Mouse (Mus musculus) telencephalon, adult 2 months (tissue): ENCODE data around the gene Slc6a18.
"Not testable (repeated sequence)": the region's sequence is repeated elsewhere in the genome, so short reads cannot be mapped to it uniquely, and the experiment has no call there.

ENCODE experiments used
- DNase-seq: peaks from one replicate; pipeline ENCODE4 v3.0.0-alpha.2; 2011; ENCODE audit warnings: low read depth, low spot score

Slc6a18 gene

GRCm38 (mm10) chr13:73677853-73678252 lies at the start of gene Slc6a18:
TSS of gene Slc6a18 (minus strand) at chr13:73678023.
- no peak for DNase-seq

DNA sequence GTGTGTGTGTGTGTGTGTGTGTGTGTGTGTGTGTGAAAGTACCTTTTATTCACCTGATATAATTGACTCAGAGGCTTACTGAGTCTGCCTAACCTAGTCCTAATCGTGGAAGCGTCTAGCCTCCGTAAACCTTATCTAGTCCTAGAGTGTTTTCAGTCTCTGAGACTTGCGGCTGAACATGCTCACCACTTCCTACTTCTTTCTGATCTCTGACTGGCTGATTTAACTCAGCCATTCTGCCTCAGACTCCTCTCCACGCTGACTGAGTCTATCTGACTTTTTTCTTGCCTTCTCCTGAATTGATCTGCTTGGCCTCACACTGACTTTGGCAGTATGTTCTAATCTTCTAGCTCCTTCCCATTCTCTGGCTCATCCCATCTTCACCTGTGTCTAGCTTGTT lies 47.5 kb upstream of the Slc6a18 start:
- DNase-seq: no peak

GRCm38 (mm10) chr13:73723081-73723668 lies 45.4 kb upstream of the Slc6a18 start:
- DNase-seq: peak; percentile 5

- DNase-seq: no peak
Measured at GRCm38 (mm10) chr13:73720241-73720640, 42.4 kb upstream of the Slc6a18 start.

DNA sequence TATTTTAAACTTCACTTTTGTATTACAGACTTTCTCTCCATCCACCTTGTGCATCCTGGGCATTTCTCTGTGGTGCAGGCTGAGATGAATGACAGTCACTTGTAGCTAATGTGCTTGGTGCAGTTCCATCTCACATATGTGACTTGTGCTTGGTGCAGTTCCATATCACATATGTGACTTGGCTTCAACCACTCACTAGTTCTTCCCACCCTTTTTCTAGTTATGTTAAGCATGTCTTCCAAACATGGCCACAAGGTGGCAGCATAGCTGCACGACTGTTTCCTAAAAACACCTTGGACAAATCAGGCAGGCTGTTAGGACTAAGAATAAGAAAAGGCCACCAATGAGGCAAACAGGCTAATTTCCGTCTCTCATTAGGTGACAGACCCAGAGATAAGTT lies 40.4 kb upstream of the Slc6a18 start:
- DNase-seq: peak; percentile 69

- no peak for DNase-seq
Measured at GRCm38 (mm10) chr13:73714020-73714419, 36.2 kb upstream of the Slc6a18 start.

DNA sequence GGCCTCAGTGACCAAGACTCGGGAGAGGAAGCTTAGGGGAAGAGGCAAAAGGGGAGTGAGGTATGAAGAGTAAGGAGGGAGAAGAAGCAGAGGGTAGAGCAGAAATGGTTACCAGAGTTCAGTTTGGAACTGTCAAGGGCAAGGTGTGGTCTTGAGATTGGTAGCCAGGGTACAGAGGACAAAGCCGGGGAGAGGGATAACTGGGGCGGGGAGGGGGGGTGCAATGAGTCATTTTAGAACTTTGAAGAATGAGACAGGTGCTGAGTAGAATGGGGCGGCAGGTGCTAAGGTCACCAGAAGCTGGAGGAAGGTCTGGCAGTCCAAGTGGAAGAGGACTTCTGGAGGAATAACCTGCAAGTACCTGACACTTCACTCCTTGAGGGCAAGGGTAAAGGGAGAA lies 35.4 kb upstream of the Slc6a18 start:
- no peak for DNase-seq

GRCm38 (mm10) chr13:73712228-73712627 lies 34.4 kb upstream of the Slc6a18 start:
- no peak for DNase-seq

GRCm38 (mm10) chr13:73711803-73712202 lies 34.0 kb upstream of the Slc6a18 start:
- DNase-seq: no peak

DNA sequence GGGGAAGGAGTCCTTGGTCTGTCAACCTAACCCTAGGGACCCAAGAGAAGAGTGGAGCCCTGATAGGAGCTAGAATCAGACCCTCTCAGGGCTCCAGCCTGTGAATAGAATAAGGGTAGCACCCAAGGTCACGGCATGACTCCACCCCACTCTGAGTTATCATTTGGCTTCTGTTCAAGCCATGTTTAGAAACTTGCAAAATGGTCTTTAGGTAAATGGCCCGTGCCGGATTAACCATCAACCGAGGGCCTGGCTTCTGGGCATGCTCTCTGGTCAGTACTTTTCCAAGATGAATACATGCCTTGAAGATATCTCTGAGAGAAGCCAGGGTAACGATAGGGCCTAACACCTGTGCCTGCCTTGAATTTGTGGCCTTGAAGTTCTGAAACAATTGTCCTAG lies 33.4 kb upstream of the Slc6a18 start:
- DNase-seq: no peak

GRCm38 (mm10) chr13:73709491-73709890 lies 31.7 kb upstream of the Slc6a18 start:
- no peak for DNase-seq

- DNase-seq: no peak
Measured at GRCm38 (mm10) chr13:73704694-73705325, 27.0 kb upstream of the Slc6a18 start, which contains the start of gene Slc6a19. TSS of gene Slc6a19 (minus strand) at chr13:73704865.

- not testable (repeated sequence) for DNase-seq
Measured at GRCm38 (mm10) chr13:73703486-73703885, 25.7 kb upstream of the Slc6a18 start.

GRCm38 (mm10) chr13:73702776-73703175 lies 25.0 kb upstream of the Slc6a18 start:
- DNase-seq: no peak

- DNase-seq: no peak
Measured at GRCm38 (mm10) chr13:73701161-73701883, 23.5 kb upstream of the Slc6a18 start.

DNA sequence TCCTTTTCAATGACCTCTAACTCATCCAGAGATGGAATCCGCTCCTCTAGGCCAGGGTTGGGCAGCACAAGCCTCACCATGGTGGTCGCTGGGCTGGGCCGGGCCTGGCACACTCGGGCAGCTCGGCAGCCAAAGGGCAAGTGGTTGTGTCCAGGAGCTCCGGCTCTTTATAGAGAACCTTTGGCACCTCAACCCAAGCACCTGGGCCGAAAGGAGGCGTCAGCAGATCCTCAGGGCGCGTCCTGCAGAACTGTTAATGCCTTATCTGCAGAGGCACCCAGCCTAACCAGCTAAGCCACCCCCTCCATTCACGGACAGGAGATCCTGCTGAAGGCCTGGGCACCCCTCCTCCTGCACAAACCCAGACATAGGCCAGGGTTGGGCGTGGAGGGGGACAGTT lies 22.7 kb upstream of the Slc6a18 start:
- DNase-seq: no peak

- DNase-seq: no peak
Measured at GRCm38 (mm10) chr13:73699714-73700113, 21.9 kb upstream of the Slc6a18 start.

GRCm38 (mm10) chr13:73696529-73696928 lies 18.7 kb upstream of the Slc6a18 start:
- DNase-seq: no peak

- DNase-seq: no peak
Measured at GRCm38 (mm10) chr13:73694972-73695371, 17.1 kb upstream of the Slc6a18 start.

GRCm38 (mm10) chr13:73693333-73693732 lies 15.5 kb upstream of the Slc6a18 start:
- no peak for DNase-seq

DNA sequence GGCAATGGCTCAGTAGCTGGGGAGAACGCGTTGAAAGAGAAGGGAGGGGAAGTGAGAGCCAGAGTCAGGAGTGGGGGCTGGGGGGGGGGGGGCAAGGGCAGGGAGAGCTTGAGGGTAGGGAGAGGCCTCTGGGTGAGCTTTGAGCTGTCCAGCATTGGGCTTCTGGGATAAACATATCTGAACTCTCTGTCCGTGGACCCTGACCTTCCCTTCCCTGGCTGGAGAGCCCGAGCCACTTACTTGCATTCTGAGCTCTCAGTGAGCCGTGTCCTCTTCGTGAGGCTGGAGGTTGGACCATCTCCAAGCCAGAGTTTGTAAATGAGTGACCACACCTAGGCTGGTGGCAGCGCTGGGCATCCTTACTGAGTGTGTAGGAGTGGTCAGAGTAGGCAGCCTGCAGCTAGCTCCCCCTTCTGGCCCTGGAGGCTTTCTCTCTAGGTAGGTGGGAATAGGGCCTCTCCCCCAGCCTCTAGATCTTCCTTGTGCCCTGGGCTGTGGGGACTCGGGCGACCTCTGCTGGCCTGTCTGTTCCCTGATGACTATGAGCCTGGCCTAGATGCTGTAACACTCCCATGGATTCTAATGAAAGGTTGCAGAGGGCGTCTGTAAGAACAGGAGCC lies 14.5 kb upstream of the Slc6a18 start:
- DNase-seq: no peak

DNA sequence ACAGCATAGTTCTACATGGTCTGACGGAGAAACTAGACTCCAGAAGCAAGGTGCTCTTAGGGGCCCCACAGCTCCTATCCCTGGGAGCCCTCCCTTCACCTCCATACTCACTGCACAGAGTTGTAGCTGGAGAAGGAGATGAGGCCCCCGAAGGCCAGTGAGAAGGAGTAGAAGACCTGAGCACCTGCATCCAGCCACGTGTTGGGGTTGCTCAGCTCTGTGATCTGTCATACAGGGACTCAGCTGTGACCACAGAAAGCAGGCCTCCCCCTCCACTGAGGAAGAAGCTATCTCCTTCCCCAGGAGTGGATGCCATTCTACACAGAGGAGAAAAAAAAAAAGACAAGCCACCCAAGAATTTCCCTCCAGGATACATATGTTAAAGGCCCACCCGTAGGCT lies 11.1 kb upstream of the Slc6a18 start:
- DNase-seq: no peak
